Mouse (Mus musculus) cortical plate, adult 2 months (tissue): ENCODE measurements around the gene Foxf2.

Source experiments
- CTCF ChIP-seq: fragments of 200-500 bp; IDR thresholded peaks from 2 replicates; pipeline ENCODE4 v1.5.1; 2011; ENCODE audit warnings: mild to moderate bottlenecking, control low read depth, low read length; ENCODE audit not compliant: insufficient read depth; ENCODE audit errors: extremely low read depth
- POLR2A ChIP-seq: fragments of 200-500 bp; IDR thresholded peaks from 2 replicates; pipeline ENCODE4 v1.6.1; 2011; ENCODE audit warnings: mild to moderate bottlenecking, low read length, control low read depth; ENCODE audit not compliant: insufficient read depth; ENCODE audit errors: extremely low read depth

DNA sequence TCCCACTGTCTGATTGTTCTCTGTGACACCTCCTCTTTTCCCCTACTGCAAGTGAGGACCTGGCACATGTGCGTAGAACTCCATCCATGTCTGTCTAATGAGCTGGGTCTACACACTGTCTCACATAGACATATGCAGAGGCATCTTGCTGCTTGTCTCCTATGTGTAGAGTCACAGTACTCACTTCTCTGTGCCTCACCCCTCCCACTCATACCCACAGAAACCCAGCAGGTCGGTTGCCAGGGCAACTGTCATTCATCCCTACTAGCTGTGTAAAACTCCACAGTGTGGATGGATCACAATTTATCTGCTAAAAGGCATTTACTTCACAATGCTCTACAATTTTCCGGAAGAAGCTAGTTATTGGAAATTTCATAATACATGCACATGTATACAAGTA, 46.5 kb downstream of the Foxf2 start:
- no peak for TF ChIP-seq CTCF
- no peak for TF ChIP-seq POLR2A
